Mouse (Mus musculus) embryonic facial prominence, embryonic 12.5 days (tissue): ENCODE measurements around the gene Rbp7. TPM values are rescaled to one million over a fixed set of nuclear protein-coding genes. Genes with fewer than 3 reads are reported as not detected.
A peak's percentile ranks its signal among the peaks of the same experiment; 100 is the strongest.

Experiments used
- ATAC-seq: fragments of 200-750 bp; cut with Nextera tagmentation; 2 replicates; pipeline ENCODE4 v1.8.0; 2017; ENCODE audit not compliant: insufficient number of reproducible peaks, insufficient read depth, low FRiP score, low TSS enrichment
- H3K27ac ChIP-seq: fragments of 300-500 bp; sonication (generic); 2 replicates; pipeline ENCODE4 v1.5.1; 2016; ENCODE audit warnings: mild to moderate bottlenecking
- H3K27me3 ChIP-seq: fragments of 300-500 bp; sonication (generic); 2 replicates; pipeline ENCODE4 v1.6.1; 2016; ENCODE audit warnings: mild to moderate bottlenecking, moderate library complexity
- H3K36me3 ChIP-seq: fragments of 300-500 bp; sonication (generic); 2 replicates; pipeline ENCODE4 v1.6.1; 2016; ENCODE audit warnings: mild to moderate bottlenecking
- H3K4me1 ChIP-seq: fragments of 300-500 bp; sonication (generic); 2 replicates; pipeline ENCODE4 v1.6.1; 2016
- H3K4me2 ChIP-seq: fragments of 300-500 bp; sonication (generic); replicated peaks from 2 replicates; pipeline ENCODE4 v1.6.1; 2016; ENCODE audit warnings: mild to moderate bottlenecking, moderate library complexity
- H3K4me3 ChIP-seq: fragments of 300-500 bp; sonication (generic); 2 replicates; pipeline ENCODE4 v1.5.1; 2016; ENCODE audit warnings: mild to moderate bottlenecking
- H3K9ac ChIP-seq: fragments of 300-500 bp; sonication (generic); 2 replicates; pipeline ENCODE4 v1.6.1; 2016; ENCODE audit warnings: mild to moderate bottlenecking, moderate library complexity
- H3K9me3 ChIP-seq: fragments of 300-500 bp; sonication (generic); 2 replicates; pipeline ENCODE4 v1.6.1; 2016; ENCODE audit warnings: mild to moderate bottlenecking, moderate library complexity
- WGBS: fragments of 180-500 bp; shearing (Covaris S2); methylation state at CpG from one replicate; pipeline ENCODE4 v1.1.7; 2016; 5-methylcytosine and 5-hydroxymethylcytosine counted together
- polyA plus RNA-seq: library from polyadenylated mRNA; unstranded; fragments of >200 nt; fragmentation: Nextera tagmentation; extraction: Ambion mirVana; gene quantifications from 2 replicates; pipeline ENCODE4 v1.2.1, GENCODE M21; 2016

The Rbp7 gene
- polyA plus RNA-seq = 0.32 TPM in 1 of 2 replicates, not detected in the other

- H3K9ac ChIP-seq = no peak within 1 kb of the TSS
- H3K4me3 ChIP-seq = no peak within 1 kb of the TSS
- WGBS = 52% methylated on average over 8 of the region's 8 CpGs
- H3K27me3 ChIP-seq = no peaks in the 10 kb centered on the region
- no peak within 1 kb of the TSS for H3K4me2 ChIP-seq
- H3K36me3 ChIP-seq = no peaks in the 10 kb centered on the region
- H3K27ac ChIP-seq = no peak within 1 kb of the TSS
- H3K9me3 ChIP-seq = no peaks in the 10 kb centered on the region
- no peak for ATAC-seq
- no peaks in the 10 kb centered on the region for H3K4me1 ChIP-seq
Observed at GRCm38 (mm10) chr4:149454879-149455278, at the start of gene Rbp7. TSS of gene Rbp7 (minus strand) at chr4:149454978.

DNA sequence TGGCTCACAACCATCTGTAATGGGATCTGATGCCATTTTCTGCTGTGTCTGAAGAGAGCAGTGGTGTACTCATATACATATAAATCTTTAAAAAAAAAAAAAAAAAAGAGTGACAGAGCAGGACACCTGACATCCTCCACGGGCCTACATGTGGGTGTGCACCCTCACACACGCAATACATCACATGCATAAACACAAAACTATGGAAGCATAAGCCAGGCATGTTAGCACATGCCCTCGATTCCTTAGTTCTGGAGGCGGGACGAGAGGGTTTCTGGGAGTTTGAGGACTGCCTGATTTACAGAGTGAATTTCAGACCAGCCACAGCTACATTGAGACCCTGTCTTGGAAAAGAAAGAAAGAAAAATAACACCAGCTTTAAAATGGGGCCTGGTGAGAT, 49.6 kb upstream of the Rbp7 start:
- Histone ChIP-seq H3K4me3 (no peak overlapping the region), H3K9me3 (no peaks in the 10 kb centered on the region), H3K4me1 (no peaks in the 10 kb centered on the region), H3K27me3 (no peaks in the 10 kb centered on the region), H3K36me3 (peaks cover 20% of the 10 kb centered on the region), H3K27ac (no peak overlapping the region; the same call in 1 of the 2 replicates), H3K4me2 (no peak overlapping the region), H3K9ac (no peak overlapping the region)
- no peak for ATAC-seq
- 77% methylated on average over 5 of the region's 5 CpGs for WGBS

DNA sequence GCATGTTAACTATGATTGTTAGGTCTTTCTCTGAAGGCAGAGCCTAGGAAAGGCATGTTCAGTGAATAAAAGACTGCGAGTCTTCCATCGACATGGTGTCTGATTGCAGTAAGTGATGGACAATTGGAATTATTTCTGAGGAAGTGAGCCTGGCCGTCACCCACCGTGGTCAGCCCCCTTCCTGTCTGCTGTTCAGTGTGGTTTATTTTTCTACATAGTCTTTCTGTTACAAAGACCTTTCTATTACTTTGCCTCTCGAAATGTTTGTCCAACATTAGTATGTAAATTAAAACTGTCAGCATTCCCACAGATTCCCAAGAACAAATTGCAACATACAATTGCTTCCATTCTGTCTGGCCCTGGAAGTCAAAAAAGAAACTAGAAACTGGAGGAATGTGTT, 45.0 kb upstream of the Rbp7 start:
- 72% methylated on average over 5 of the region's 5 CpGs for WGBS
- Histone ChIP-seq H3K27me3 (no peaks in the 10 kb centered on the region), H3K4me2 (no peak overlapping the region), H3K4me3 (no peak overlapping the region), H3K36me3 (peaks cover 48% of the 10 kb centered on the region), H3K4me1 (no peaks in the 10 kb centered on the region), H3K9ac (no peak overlapping the region), H3K9me3 (no peaks in the 10 kb centered on the region), H3K27ac (no peak overlapping the region)
- no peak for ATAC-seq

- Histone ChIP-seq H3K4me2 (no peak overlapping the region), H3K9ac (no peak overlapping the region), H3K36me3 (peaks cover 57% of the 10 kb centered on the region), H3K27ac (no peak overlapping the region), H3K4me1 (no peaks in the 10 kb centered on the region), H3K9me3 (no peaks in the 10 kb centered on the region), H3K27me3 (no peaks in the 10 kb centered on the region), H3K4me3 (no peak overlapping the region)
- no peak for ATAC-seq
- 82% methylated on average over 8 of the region's 8 CpGs for WGBS
Observed at GRCm38 (mm10) chr4:149498901-149499300, 44.1 kb upstream of the Rbp7 start.

- peak; percentile 60; the same call in 1 of the 2 replicates for ATAC-seq
- 29% methylated on average over 2 of the region's 2 CpGs for WGBS
- peaks cover 62% of the 10 kb centered on the region for H3K36me3 ChIP-seq
- no peaks in the 10 kb centered on the region for H3K9me3 ChIP-seq
- H3K4me3 ChIP-seq = no peak overlapping the region
- H3K27me3 ChIP-seq = no peaks in the 10 kb centered on the region
- H3K9ac ChIP-seq = no peak overlapping the region
- no peaks in the 10 kb centered on the region for H3K4me1 ChIP-seq
- no peak overlapping the region for H3K4me2 ChIP-seq
- H3K27ac ChIP-seq = peak overlapping the region; percentile 36; the same call in 1 of the 2 replicates
Observed at GRCm38 (mm10) chr4:149496612-149497011, 41.8 kb upstream of the Rbp7 start.

GRCm38 (mm10) chr4:149491151-149491550, 36.4 kb upstream of the Rbp7 start:
- no peak overlapping the region for H3K9ac ChIP-seq
- no peak overlapping the region for H3K27ac ChIP-seq
- no peak overlapping the region for H3K4me2 ChIP-seq
- WGBS = 97% methylated on average over 3 of the region's 3 CpGs
- H3K4me3 ChIP-seq = no peak overlapping the region
- ATAC-seq = no peak
- peaks cover 8% of the 10 kb centered on the region for H3K4me1 ChIP-seq
- no peaks in the 10 kb centered on the region for H3K27me3 ChIP-seq
- H3K9me3 ChIP-seq = no peaks in the 10 kb centered on the region
- H3K36me3 ChIP-seq = peaks cover 74% of the 10 kb centered on the region

- H3K9ac ChIP-seq = no peak overlapping the region
- H3K27me3 ChIP-seq = no peaks in the 10 kb centered on the region
- 91% methylated on average over 14 of the region's 14 CpGs for WGBS
- no peak overlapping the region for H3K4me3 ChIP-seq
- no peaks in the 10 kb centered on the region for H3K9me3 ChIP-seq
- H3K4me2 ChIP-seq = no peak overlapping the region
- ATAC-seq = no peak
- no peak overlapping the region for H3K27ac ChIP-seq
- peaks cover 62% of the 10 kb centered on the region for H3K36me3 ChIP-seq
- peaks cover 10% of the 10 kb centered on the region for H3K4me1 ChIP-seq
Observed at GRCm38 (mm10) chr4:149489415-149490240, 34.9 kb upstream of the Rbp7 start.

DNA sequence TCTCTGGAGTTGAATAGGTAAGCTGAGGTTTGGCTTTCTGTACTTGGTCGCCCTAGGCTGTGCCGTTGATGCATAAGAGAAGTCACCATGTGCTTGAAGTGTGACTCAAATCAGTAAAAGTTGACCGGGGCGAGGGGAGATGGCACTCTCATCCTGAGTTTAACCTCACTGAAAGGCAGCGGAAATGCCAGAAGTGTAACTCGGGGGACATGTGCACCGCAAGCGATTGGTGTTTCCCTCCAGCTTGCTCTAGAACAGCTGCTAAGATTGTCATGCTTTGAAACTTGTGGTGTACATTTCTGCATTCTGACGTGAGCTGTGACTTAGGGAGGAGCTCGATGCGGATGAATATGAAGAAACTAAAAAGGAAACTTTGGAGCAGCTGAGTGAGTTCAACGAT, 33.0 kb upstream of the Rbp7 start:
- Histone ChIP-seq H3K4me3 (no peak overlapping the region), H3K4me2 (no peak overlapping the region), H3K27me3 (no peaks in the 10 kb centered on the region), H3K36me3 (peaks cover 46% of the 10 kb centered on the region), H3K4me1 (peaks cover 15% of the 10 kb centered on the region), H3K27ac (no peak overlapping the region), H3K9me3 (no peaks in the 10 kb centered on the region), H3K9ac (no peak overlapping the region)
- ATAC-seq = no peak
- WGBS = 95% methylated on average over 12 of the region's 12 CpGs

- H3K4me1 ChIP-seq = peaks cover 15% of the 10 kb centered on the region
- H3K4me2 ChIP-seq = peak overlapping the region; percentile 82
- H3K36me3 ChIP-seq = peaks cover 35% of the 10 kb centered on the region
- peak overlapping the region; percentile 90 for H3K4me3 ChIP-seq
- peak overlapping the region; percentile 82 for H3K27ac ChIP-seq
- peak overlapping the region; percentile 77 for H3K9ac ChIP-seq
- 1% methylated on average over 10 of the region's 10 CpGs for WGBS
- no peak for ATAC-seq
- H3K9me3 ChIP-seq = no peaks in the 10 kb centered on the region
- no peaks in the 10 kb centered on the region for H3K27me3 ChIP-seq
Observed at GRCm38 (mm10) chr4:149485825-149486206, 31.0 kb upstream of the Rbp7 start.

GRCm38 (mm10) chr4:149485053-149485824, 30.5 kb upstream of the Rbp7 start, which contains the start of the genes Nmnat1 and Lzic:
TSS of gene Nmnat1 (minus strand) at chr4:149485202.
TSS of gene Lzic (plus strand) at chr4:149485229.
- Histone ChIP-seq H3K9me3 (no peaks in the 10 kb centered on the region), H3K9ac (peak within 1 kb of the TSS; percentile 77), H3K4me3 (peak within 1 kb of the TSS; percentile 90), H3K4me2 (peak within 1 kb of the TSS; percentile 82), H3K27me3 (no peaks in the 10 kb centered on the region), H3K36me3 (peaks cover 32% of the 10 kb centered on the region), H3K4me1 (peaks cover 15% of the 10 kb centered on the region), H3K27ac (peak within 1 kb of the TSS; percentile 82)
- under 1% methylated on average over 60 of the region's 60 CpGs for WGBS
- ATAC-seq = peak; percentile 95

DNA sequence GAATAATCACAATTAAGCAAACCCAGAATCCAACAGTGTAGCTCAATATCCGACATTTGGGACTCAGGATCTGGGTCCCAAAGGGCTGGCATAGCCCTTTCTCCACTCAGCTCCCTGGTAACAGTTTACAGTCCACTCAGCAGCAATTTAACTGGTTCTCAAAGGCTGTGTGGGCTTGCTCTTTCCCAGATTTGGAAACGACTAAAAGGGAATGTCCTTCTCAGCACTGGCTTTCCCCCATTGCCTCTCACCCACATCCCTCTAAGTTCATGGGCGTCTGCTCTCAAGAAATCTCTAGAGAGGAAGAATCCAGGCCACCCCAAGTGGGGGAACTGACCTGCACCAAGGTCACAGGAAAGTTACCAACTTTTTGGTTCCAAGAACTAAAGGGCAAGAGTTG, 29.8 kb upstream of the Rbp7 start:
- ATAC-seq = no peak
- peak overlapping the region; percentile 82; the same call in 1 of the 2 replicates for H3K27ac ChIP-seq
- H3K27me3 ChIP-seq = no peaks in the 10 kb centered on the region
- peaks cover 15% of the 10 kb centered on the region for H3K4me1 ChIP-seq
- H3K9me3 ChIP-seq = no peaks in the 10 kb centered on the region
- peak overlapping the region; percentile 90 for H3K4me3 ChIP-seq
- peak overlapping the region; percentile 77 for H3K9ac ChIP-seq
- peak overlapping the region; percentile 82 for H3K4me2 ChIP-seq
- peaks cover 26% of the 10 kb centered on the region for H3K36me3 ChIP-seq
- 54% methylated on average over 3 of the region's 3 CpGs for WGBS
